Mouse (Mus musculus) MEL (cell line): ENCODE measurements around the gene Map2k5.

ENCODE experiments used
- MAX ChIP-seq: IDR thresholded peaks from 2 replicates; pipeline ENCODE4 v1.6.1; 2011; ENCODE audit warnings: low read length, improper control_type of control experiment
- ZC3H11A ChIP-seq: IDR thresholded peaks from 2 replicates; pipeline ENCODE4 v1.6.1; 2012; ENCODE audit warnings: low read depth, mild to moderate bottlenecking, inconsistent platforms, low read length, improper control_type of control experiment
- ZNF384 ChIP-seq: IDR thresholded peaks from 2 replicates; pipeline ENCODE4 v1.6.1; 2012; ENCODE audit warnings: low read depth, mild to moderate bottlenecking, inconsistent platforms, low read length, improper control_type of control experiment

- TF ChIP-seq ZNF384, result no peak
- no peak for TF ChIP-seq MAX
- TF ChIP-seq ZC3H11A, result no peak
Measured at GRCm38 (mm10) chr9:63298656-63299055, 79.0 kb downstream of the Map2k5 start.
